Mouse (Mus musculus) urinary bladder, postnatal 4 days (tissue): ENCODE results near the gene Tbc1d16.

Source experiments
- DNase-seq, 2 experiments: peaks; one replicate each; pipeline ENCODE4 v3.0.0; 2021 to 2022; ENCODE audit warnings: low spot score in 2 of 2

The Tbc1d16 gene

DNA sequence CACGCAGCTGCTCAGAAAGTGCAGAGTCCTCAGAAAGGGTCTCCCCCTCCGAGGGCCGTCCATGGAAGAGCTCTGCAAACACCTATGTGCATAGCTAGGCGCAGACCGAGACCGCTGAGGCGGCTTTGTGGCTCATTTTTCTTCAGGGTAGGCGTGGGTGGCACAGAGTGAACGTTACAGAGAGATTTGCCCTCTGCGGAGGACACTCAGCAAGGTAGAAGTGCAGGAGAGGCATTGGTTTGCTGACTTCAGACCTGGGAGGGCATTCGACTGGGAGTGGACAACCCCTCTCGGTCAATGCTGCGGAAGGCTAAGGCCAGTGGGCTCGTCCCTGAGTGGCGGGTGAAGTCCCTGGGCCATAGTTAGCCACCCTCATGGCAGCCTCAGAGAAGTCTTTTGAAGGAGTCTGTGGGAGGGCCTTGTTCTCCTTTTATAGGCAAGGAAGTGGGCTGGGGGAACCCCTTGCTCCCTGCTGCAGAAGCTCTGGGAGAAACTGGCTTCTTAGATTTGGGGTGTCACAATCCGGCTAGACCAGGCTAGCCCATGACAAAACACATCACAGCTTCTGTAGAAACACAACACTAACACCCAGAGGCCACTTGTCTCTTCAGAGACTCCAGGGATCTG is 84.8 kb downstream of the Tbc1d16 start:
- no peak for DNase-seq

DNA sequence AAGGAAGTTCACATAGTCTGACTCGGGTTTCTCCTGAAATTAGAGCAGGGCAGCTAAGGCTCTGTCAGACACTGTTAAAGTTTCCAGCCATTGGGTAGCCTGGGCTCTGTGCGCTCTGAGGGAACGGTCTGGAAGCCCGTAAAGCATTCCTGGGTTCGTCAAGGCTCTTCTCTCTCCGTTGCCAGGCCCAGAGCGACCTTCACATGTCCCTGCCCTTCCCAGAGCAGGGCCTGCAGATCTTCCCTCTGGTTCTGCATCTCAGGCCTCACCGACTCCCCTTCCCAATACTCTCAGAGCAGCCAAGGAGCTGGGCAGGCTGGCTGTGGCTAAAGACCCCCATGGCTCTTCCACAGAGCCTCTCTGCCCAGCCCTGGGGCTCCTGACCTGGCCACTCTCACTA is 85.7 kb downstream of the Tbc1d16 start:
- DNase-seq = no peak

DNA sequence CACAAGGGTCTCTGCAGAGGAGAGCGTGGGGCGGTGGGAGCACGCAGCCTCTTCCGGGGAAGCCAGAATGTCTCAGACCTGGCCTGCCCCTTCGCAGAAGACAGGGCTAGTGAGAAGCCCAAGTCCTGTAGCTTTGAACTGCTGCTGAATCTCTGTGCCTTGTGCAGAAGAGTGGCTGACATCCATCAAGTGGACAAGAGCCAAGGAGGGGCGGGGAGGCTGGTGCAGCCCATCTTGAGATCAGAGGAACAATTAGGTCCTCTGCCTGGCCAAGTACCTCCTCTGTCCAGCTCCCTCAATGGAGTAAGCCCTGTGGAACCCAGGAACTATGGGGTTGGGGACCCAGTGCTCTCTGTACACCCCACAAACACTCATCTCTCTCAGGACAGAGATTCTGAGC is 89.3 kb downstream of the Tbc1d16 start:
- no peak for DNase-seq

DNA sequence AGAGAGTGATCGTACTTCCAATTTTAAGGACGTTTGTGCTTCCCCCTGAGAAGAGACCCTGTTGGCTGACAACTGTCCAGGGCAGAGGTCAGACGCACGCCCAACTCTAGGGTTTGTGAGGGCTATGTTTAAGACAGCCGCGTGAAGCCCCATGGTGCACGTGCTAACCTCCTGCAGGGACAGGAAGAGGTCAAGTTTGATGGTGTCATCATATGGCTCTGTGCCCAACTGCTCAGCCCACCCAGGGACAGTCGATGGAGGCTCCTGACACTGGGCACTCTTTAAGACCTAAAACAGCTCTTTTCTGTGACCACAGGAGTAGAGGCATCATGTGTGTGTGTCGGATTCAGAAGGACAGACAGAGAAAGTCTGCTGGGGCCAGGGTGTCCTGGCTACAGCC is 90.1 kb downstream of the Tbc1d16 start:
- no peak for DNase-seq

DNA sequence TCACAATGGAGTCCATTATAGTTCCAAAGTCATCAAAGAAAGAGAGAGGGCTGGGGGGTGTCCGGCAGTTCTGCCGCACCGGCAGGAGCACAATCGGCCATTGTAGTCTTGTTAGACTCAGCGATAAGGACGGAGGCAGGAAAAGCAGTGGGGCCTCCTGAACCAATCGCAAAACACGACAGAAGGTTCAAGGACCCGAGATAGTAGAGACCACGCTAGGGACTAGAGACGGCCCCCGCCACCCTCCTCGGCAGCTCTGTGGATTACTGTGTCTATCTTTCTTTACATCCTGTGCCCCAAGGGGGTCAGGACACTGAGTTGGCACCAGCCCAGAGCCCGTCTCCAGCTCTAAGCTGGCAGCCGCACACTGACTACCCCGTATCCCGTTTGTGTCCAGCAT is 93.7 kb downstream of the Tbc1d16 start:
- no peak for DNase-seq

DNA sequence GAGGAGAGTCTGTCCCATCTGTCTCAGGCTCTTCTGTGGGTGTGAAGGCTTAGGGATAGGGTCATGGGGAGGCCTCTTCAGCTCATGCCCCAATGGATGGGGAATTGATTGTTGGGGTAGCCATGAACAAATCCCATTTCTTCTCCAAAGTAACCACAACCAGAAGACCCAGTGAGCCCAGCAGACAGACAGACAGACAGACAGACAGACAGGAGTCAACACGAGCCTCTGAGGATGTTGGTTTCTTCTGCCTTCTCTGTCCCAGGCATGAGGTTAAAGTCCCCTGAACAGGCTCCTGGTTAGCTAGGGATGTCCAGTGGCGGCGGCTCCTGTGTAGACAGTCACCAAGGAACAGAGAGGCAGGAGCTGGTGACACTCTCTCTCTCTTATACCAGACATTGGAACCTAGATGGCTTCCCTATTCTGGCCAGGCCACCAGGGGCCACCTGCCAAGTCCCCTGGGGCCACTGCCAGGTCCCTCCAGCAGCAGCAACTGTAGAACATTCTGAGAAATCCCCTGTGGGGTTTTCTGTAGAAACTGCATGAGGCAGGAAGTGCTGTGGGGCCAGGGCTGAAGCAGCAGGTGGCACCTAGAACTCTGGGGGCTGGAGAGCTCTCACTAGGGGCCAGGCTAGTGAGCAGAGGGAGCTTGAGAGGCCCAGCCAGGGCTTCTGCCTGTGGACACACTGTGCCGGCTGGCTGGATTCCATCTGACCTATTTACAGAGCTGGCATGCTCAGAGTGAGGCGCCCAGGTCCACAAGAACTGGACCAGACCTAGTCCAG is 94.7 kb downstream of the Tbc1d16 start:
- no peak for DNase-seq

DNA sequence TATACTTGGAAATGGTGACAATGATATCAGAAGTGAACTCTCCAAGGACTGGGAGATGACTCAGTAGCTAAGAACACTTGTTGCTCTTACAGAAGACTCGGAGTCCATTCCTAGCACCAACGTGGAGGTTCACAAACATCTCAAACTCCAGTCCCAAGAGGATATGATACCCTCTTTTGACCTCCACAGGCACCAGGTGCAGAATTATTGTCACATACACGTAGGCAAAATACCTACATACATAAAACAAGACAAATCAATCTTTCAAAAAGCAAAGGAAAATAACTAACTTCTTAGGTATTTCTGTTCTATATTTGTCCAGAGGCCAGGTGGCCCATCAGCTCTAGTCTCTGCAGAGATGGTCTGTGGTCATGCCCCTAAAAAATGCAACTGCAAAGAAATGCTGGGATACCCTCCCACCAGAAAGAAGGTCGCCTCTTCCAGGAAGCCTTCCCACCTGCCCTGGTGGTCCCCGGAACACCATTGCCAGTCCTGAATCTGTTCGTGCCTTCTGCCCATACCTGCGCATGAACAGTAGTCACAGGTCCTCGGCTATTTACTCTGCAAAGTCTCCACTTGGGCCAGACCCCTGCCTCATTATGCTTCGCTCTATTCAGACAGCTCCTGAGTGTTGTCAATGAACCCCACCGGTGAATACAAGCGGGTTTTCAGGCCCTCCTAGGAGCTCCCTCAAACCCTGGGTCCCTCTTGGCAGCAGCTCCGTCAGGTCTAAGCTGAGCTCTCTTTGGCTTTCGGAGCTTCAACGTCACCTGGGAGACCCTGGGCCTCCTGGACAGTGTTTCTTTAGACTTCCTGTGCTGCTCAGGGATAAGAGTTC is 95.9 kb downstream of the Tbc1d16 start:
- no peak for DNase-seq

DNA sequence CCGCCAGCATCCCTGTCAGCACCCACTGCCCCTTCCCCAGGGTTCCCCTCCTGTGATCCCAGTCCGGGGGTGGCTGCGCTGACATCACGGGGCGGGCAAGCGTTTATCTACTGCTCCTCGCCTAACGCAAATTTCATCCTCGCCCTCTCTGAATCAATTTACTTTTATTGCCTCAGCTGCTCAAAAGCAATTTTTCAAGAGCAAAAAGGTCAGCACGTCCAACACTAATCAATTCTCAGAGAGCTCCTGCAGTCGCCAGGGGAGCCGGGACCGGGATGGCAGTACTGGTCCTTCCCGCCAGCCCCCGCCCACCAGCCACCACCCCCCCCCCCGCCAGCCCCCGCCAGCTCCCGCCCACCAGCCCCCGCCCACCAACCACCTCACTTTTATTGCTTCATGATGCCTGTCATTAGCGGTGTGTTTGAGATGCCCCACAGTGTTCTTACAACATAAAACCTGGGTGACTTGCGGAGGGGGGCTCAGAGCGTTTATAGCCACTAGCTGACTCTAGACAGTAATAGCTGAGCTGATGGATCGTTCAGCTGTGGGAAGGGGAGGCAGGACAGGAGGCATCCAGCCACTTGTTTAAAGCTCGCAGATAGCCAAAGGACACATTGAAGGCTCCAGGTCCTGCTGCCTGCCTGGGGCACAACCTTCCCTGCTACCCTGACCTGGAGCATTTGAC is 98.1 kb downstream of the Tbc1d16 start:
- no peak for DNase-seq

DNA sequence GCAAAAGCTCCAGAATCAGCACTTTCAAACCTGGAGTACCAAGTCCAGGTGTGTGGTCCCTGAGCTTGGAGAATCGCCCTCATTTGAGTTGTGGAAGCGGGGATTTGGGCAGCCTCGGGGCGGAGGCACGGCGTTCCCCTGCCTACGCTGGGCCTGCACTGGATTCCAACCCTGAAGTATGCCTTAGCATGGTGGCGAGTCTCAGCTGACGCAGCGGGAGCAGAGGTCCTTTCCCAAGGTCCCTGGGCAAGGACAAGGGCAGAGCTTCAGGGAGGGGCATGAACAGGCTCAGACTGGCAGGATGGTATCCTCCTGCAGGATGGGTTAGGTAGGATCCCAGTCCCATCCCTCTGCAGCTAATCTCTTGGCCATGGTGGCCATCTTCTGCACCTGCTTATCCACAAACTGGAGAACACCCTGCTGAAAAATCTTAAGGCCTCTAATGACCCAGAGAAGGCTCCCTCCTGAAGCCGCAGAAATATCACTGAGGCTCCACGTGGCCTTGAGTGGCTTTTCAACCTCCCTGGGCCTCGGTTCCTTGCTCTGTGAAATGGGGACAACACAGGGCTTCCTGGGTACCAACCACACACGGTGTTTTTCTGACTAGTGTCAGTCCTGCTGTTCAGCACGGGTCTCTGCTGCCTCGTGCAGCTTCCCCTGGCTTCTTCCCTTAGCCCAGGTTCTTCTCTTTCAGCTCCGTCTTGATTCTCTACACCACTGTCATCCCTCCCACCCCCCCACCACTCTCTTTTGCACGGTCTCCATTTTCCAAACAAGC is 98.8 kb downstream of the Tbc1d16 start:
- no peak for DNase-seq

DNA sequence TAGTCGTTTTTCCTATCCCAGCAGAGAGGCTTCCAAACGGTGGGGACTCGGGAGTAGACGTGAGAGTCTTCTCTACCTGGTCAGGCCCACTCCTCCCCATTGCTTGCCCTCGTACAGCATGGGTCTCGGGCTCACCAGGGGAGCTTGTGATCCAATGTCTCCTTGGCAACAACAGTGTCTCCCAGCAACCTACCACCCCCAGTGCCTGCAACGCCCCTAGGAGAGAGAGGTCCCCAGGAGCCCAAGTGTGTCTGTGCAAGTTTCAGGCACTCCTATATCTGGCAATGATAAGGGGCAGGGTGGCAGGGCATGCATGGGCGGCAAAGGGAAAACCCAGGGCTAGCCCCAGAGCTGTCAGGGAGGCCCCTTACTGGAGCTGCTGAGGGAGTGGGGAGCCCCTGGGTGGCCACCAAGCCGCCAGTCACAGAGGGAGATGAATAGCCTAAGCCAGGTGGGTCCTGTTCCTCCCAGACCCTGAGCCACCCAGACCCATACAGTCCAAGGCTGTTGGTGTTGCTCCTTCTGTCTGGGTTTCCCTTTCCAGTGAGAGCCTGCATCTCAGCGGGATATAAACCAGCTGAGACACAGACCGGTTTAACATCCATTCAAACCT is 99.5 kb downstream of the Tbc1d16 start:
- no peak for DNase-seq

DNA sequence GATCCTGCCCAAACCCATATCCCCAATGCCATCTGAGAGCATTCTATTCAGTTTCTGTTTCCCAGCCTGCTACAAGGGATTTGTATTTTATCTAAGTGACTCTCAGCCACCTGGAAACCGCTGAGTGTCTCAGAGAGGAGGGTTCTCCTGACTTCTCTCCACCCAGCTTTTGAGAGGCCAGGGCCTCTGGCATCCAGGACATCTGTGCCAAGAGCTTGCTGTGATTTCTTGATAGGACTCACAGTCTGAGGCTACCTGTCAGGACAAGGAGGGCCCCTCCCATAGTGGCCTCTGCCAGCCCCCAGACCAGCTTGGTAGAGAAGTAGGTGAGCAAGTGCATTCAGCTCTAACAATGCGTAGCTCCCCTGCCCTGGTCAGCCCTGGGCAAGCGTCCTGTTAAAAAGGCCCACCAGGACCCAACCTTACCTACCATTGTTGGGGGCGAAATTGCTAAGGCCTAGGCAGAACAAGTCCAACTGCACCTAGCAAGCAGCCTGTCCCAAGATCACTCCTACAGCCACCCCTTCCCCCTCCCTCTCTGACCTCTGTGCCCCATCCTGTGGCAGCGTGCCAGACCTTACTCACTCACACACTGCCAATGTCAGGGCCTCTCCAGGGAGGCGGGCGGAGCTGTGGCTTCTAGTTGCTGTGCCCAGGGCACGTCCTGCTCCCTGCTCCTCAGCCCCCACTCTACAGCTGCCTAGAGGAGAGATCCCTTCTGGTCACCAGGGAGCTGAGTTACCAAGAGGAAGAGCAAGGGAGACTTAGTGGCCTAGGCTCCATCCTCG is 100.4 kb downstream of the Tbc1d16 start:
- peak; percentile 73 to 79 for DNase-seq

DNA sequence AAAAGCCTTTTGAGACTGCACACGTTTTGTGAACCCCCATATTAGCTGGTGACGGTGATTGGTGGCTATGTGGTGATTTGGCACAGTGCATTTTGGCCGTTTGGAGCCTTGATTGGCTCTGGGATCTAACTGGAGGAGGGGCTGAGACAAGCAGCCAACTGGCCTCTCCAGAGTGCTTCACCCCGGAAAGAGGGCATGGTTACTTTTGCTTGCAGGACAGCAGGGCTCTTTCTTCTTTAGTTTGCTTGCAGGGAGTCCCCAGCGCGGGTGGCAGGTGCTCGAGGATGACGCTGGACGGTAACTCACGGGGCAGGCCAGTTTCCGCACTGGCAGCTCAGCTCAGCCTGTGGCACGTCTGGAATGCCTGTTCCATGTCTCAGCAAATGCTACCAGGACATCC is 101.2 kb downstream of the Tbc1d16 start:
- DNase-seq = no peak

DNA sequence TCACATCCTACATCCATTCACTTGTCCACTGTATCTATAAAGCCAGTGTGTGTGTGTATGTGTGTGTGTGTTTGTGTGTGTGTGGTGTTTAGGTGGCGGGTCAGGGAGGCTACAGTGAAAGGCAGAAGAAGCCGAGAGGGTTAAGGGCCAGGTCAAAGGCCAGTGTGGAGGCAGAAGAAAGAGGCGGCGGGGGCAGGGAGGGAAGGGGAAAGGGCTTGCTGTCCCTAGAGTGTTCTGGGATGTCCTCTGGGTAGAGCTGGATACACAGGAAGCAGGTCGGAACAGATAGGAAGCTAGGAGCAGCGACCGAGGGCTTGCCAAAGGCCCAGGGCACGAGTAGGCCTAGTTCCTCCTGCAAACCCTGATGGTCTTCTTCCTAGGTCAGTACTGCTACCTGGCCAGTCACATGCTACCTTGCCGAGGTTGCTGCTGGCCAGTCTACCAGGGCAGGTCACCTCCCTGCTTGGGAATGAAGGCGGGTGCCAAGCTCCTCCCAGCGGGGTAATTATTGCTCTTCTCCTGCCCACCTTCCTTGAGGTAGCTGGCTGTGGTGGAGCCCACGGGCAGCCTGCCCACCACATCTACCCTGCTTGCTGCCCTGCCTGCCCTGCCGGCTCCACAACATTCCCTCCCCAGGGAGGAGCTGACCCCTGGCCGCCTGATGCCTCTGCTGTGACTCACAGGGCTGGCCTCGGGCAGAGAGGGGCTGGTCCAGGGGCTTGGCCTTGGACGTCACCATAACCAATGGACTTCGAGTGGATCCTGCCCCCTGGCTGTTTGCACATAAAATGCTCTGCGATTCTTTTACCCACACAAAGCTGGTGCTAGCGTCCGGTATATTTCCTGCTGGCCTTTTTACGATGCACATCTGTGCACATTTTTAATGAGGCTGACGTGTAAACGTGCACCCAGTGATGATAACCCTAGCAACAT is 102.1 kb downstream of the Tbc1d16 start:
- peak; percentile 91 to 92 for DNase-seq

DNA sequence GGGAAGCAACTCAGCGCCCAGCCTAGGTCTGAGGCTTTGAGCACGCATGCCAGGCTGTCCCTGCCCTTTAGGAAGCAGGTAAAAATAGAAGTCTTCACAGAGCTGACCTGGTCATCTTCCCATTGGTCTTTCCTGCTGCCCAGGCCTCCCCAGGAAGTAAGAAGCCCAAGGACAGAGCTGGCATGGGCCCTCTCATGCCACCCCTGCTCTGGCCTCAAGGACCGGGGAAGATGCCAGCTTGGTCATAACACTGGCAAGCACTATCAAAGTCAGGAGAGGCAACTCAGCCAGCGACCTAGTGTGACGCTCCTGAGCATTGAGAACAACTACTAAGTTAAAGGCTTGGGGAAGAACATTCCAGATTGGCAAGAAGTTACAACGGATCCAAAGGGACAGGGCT is 103.8 kb downstream of the Tbc1d16 start:
- no peak for DNase-seq

DNA sequence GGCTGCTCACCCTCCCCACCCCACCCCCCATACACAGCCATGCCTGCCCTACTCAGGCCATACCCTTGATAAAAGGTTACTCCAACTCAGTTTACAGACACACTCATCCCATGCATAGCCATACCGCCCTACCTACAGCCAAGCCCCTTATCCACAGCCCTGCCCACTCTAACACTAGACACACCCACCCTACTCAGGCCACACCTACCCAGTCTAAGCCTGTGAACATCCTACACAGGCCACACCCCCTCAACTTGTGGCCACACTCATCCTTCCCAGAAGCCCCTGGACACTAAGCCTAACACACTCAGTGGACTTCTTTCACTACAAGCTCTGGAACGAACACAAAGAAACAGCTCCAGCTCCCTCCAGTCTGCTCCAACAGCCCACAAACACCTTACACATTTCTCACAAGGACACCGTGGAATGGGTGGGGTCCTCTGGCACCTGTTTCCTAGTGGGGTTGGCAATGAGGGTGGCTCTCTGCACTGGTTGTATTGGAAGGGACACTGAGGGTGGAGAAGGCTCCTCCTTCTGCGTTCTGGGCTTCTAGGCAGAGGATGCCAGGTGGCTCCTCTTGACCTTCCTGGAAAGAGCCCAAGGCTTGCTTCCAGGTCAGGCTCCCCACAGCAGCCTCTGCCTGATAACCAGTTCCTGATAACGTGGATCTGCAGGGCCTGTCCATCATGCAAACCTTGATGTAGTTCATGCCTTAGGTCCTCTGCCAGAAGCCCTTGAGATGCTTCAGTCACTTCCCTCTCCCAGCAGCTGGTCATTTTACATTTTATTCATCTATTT is 104.6 kb downstream of the Tbc1d16 start:
- DNase-seq = no peak

DNA sequence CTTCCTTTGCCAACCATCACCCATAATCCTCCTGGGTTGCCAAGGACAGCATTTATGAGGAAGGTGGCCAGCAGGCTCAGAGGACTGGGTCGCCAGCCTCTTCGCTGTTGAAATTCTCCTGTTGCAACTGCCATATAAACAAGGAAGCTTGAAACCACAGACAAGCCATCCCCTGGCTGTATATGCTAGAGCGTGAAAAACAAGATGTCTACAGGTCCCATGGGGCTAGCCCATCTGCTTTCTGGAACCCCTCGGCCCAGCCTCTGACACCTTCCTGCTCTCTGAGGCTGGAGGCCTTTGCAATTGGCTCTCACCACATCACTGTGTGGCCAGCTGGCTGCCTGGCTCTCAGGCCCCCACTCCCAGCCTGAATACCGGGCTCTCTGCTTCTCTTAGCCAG is 105.9 kb downstream of the Tbc1d16 start:
- DNase-seq = no peak

DNA sequence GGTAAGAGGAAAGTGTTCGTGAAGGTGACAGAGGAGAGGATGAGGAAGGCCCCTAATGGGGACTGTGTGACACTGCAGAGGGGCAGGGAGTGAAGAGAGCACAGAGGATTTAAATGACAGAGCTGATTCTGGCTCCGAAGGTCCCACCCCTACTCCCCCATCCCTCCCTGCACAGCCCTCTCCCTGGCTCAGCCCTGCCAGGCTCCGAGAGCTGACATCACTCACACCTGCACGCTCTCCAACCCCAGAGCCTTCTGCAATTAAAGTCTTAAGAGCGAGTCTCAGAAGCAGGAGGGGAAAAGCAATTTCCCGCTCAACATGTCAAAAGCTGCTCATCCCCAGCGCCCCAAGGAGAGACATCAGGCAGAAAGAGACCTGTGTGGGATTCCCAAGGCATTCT is 109.4 kb downstream of the Tbc1d16 start:
- DNase-seq = no peak

DNA sequence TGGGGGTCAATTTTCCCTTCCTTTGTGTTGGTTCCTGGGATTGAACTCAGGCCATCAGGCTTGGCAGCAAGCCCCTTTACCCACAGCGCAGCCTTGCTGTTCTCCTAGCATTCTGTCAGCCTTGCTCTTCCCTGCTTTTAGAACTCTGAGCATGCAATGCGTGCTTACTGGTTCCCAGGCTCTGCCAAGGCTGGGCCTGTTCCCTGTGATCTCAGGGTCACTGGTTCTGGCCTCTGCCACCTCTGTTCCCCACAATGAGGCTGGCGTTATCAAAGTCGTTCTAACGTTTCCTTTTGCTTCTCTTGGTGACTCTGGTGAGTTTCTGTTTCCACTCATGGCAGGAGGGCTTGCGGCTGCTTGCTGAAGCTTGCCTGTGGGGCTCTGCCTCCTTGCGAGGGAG is 110.4 kb downstream of the Tbc1d16 start:
- DNase-seq = no peak
